Mouse (Mus musculus): ENCODE data around the gene Olfr292. TPM values are rescaled to one million over a fixed set of nuclear protein-coding genes. Genes with fewer than 3 reads are reported as not detected.
A peak's percentile ranks its signal among the peaks of the same experiment; 100 is the strongest.

Olfr292 gene
- polyA plus RNA-seq (2012; rRNA removed), result not detected in 2 replicates

GRCm38 (mm10) chr7:86688030-86688429 lies at the start of gene Olfr292:
Gene Olfr292, plus strand, starts transcription at chr7:86688330.
- H3K4me1 ChIP-seq (ENCODE audit: control insufficient read depth, insufficient read depth, low read length), result no peaks in the 10 kb centered on the region
- TF ChIP-seq POLR2A (IDR thresholded peaks at IDR 0.05; ENCODE audit: extremely low read depth, insufficient read depth, low read length) (no peak), CTCF (IDR thresholded peaks at IDR 0.05; ENCODE audit: extremely low read depth, insufficient read depth, low read length) (no peak)
- no peak within 1 kb of the TSS for H3K27ac ChIP-seq (ENCODE audit: insufficient read depth, low read length)
- H3K4me3 ChIP-seq (ENCODE audit: insufficient read depth, low read length), result no peak within 1 kb of the TSS

- TF ChIP-seq CTCF (IDR thresholded peaks at IDR 0.05; ENCODE audit: extremely low read depth, insufficient read depth, low read length), result no peak
- no peak for TF ChIP-seq POLR2A (IDR thresholded peaks at IDR 0.05; ENCODE audit: extremely low read depth, insufficient read depth, low read length)
Measured at GRCm38 (mm10) chr7:86648761-86649160, 39.4 kb upstream of the Olfr292 start, which contains the start of gene Olfr293. Gene Olfr293, plus strand, starts transcription at chr7:86649061.

GRCm38 (mm10) chr7:86725013-86725412 lies 36.9 kb downstream of the Olfr292 start:
- H3K27ac ChIP-seq (ENCODE audit: insufficient read depth, low read length), result no peak overlapping the region
- no peak overlapping the region for H3K4me3 ChIP-seq (ENCODE audit: insufficient read depth, low read length)
- no peaks in the 10 kb centered on the region for H3K4me1 ChIP-seq (ENCODE audit: control insufficient read depth, insufficient read depth, low read length)
- TF ChIP-seq POLR2A (IDR thresholded peaks at IDR 0.05; ENCODE audit: extremely low read depth, insufficient read depth, low read length), result no peak
- TF ChIP-seq CTCF (IDR thresholded peaks at IDR 0.05; ENCODE audit: extremely low read depth, insufficient read depth, low read length), result peak; percentile 16; the same call in 1 of the 2 replicates

More at GRCm38 (mm10) chr7:86648761-86649160, 39.4 kb upstream of the Olfr292 start, which contains the start of gene Olfr293:
- H3K4me3 ChIP-seq (ENCODE audit: insufficient read depth, low read length), result no peak within 1 kb of the TSS
- no peaks in the 10 kb centered on the region for H3K4me1 ChIP-seq (ENCODE audit: control insufficient read depth, insufficient read depth, low read length)
- H3K27ac ChIP-seq (ENCODE audit: insufficient read depth, low read length), result no peak within 1 kb of the TSS

Other genes with a start within 250 kb of the Olfr292 start
- not detected in 2 replicates for gene Olfr299, start 228.4 kb upstream of the Olfr292 start, polyA plus RNA-seq (2012; rRNA removed)
- gene Olfr298, start 195.8 kb upstream of the Olfr292 start, polyA plus RNA-seq (2012; rRNA removed), result not detected in 2 replicates
- gene Olfr297, start 168.4 kb upstream of the Olfr292 start, polyA plus RNA-seq (2012; rRNA removed), result not detected in 2 replicates
- gene Olfr295, start 104.5 kb upstream of the Olfr292 start, polyA plus RNA-seq (2012; rRNA removed), result not detected in 2 replicates
- gene Olfr294, start 71.7 kb upstream of the Olfr292 start, polyA plus RNA-seq (2012; rRNA removed), result not detected in 2 replicates
- not detected in 2 replicates for gene Olfr293, start 39.3 kb upstream of the Olfr292 start, polyA plus RNA-seq (2012; rRNA removed)
- 4.2 and 4.3 TPM in 2 replicates for gene Folh1, start 87.6 kb downstream of the Olfr292 start, polyA plus RNA-seq (2012; rRNA removed)
- gene Vmn2r77, start 106.7 kb downstream of the Olfr292 start, polyA plus RNA-seq (2012; rRNA removed), result not detected in 2 replicates
- 0.02 TPM in 1 of 2 replicates, not detected in the other for gene Vmn2r78, start 226.8 kb downstream of the Olfr292 start, polyA plus RNA-seq (2012; rRNA removed)